Mouse (Mus musculus): ENCODE measurements around the gene C2cd3.

The C2cd3 gene

DNA sequence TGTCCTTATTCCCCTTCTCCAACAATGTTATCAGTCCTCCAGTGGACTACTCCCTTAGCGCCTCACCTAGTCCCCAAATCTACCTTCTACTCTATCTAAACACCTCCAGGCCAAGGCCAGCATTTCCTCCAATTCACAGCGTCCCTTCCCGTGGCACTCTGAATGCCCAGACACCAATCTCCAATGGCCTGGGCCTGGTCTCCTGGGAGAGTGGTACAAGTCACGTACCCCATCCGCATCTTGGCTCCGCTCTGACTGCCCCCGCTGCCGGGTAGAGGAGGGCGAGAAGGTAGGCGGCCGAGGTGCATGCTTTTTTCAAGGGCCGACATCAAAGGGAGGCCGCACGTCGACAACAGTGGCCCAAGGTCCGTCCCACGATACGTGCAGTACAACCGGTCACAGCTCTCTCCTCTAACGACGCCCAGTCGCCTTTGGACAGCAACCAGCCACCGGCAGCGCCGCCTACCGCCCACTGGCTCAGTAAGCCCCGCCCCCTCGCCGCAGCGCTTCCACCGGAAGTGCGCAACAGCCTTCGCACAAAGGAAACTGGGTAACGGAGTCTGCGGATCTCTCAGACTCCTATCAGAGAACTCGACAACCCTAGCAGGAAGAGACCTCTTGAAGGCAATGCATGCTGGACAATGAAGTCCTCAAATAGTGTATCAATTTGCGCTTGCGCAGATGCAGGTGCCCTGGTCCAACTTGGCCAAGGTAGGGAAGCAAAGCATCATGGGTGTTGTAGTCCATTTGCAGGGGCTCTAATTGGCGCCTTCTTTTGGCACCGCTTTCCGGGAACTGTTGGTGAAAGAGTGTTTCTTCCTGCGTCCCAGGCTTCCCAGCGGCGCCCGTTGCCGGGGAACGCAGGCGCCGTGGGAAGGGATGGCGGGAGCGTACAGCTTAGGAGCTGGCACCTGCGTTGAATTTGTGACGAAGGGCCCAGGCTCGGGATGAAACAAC lies at the start of gene C2cd3, which contains the start of gene Ppme1:
C2cd3 (plus strand) TSS at position 739 of the 957 bp plus-strand sequence.
Ppme1 (minus strand) TSS at position 813 of the 957 bp plus-strand sequence.
- in situ Hi-C loops (cut with MboI, MseI), result no loop called here

DNA sequence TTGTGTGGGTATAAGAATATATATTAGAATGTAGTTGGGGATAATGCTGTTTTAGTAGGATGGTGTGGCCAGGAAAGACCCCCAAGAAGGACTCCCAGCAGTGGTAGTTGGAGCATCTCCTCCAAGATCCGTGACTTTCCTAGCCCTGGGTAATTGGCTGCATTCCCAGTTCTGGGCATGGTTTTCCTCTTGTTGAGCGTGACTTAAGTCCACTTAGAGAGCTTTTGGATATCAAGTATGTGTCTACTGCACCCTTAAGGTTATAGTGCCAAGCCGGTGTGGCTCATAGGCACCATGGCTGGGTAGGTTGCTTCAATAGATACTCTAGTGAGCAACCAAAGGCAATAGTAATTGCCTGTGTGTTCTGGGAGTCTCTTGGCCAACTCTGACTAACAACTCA lies 48.3 kb upstream of the C2cd3 start:
- in situ Hi-C loops (cut with MboI, MseI), result no loop called here

DNA sequence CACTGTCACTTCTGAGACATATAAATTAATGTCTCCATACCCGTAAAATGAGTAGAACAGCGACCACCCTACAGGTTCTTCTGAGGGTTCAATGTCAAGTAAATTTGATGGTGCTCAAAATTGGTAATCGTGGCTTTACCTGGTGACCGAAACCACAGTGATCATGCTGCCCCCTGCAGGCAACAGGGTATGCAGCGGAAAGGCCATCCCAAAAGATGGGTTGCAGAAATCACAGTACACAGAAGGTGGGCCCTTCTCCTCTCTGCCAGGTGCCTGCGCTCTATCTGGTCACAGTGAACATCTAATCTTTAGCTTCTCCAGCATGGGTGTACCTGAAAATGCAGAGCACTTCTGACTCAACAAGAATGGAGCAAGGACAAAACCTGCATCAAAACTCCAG lies 46.6 kb upstream of the C2cd3 start:
- in situ Hi-C loops (cut with MboI, MseI), result loop anchor here (5.0 kb wide), 1 partner anchor 48 kb away; no protein-coding TSS in a partner anchor

DNA sequence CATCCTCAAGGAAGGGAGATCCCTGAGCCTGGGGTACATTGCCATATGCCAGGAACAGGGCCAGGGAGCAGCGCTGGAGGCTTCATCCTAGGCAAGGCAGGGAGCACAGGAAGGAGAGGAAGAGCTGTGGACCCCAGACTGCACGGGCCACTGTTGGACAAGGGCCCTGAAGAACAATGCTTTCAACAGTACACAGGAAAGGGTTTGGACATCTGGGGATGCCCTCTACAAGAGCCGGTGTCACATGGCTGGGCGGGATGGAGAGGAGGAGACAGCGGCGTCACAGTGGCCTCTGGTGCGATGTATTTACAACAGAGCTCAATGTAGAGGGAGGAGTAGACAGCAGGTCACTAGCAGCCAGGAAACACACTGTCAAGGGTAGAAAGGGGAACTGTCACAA lies 44.5 kb upstream of the C2cd3 start:
- in situ Hi-C loops (cut with MboI, MseI), result loop anchor here (5.0 kb wide), 1 partner anchor 50 kb away; no protein-coding TSS in a partner anchor

DNA sequence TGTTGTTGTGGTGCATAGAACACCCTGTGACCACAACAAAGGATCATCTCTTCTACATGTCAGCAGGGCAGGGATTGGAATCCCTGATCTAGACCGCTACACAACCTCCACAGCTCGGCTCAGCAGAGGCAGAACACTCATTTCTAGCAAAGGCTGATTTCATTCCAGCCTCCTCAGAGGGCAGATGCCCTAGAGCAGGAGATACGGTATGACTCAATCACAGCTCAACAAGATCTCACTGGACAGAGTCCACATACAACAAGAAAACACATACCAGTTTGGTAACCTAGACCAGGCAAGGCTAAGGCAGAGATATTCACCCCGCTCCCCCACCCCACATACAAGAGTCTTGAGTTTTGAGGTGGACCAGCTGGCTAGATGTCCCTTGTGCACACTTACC lies 43.4 kb upstream of the C2cd3 start:
- in situ Hi-C loops (cut with MboI, MseI), result loop anchor here (5.0 kb wide), 1 partner anchor 51 kb away; no protein-coding TSS in a partner anchor

DNA sequence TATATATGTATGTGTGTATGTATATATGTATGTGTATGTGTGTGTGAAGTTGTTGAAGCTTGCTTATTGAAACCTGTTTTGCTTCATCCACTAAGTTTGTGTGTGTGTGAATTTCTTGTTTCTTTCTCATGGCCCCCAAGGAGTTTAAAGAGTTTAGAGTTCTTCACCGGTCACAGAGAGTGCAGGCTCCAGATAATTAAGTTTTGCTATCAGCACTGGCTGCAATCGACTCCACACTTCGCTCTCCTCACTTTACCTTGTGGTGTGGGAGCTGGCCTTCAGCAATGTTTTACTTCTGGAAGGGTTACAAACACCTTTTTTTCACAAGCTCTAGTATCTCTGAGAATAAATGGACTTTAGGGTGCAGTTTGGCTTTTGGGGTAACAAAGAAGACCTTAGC lies 40.8 kb upstream of the C2cd3 start:
- in situ Hi-C loops (cut with MboI, MseI), result no loop called here

DNA sequence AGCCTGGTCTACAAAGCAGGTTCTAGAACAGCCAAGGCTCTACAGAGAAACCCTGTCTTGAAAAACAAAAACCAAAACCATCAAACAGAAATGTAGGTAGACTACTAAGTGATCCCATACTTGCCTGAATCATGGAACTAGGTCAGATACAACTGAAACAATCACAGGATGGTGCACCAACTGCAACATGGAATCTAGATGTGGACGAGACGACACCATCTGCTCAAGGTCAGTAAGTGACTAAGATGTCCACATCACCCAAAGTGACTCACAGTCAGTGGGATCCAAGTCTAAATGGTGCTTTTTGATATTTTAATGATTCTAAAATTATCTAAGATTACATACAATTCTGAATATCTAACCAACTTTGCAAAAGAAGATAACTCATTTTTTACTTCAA lies 36.1 kb upstream of the C2cd3 start:
- in situ Hi-C loops (cut with MboI, MseI), result no loop called here

DNA sequence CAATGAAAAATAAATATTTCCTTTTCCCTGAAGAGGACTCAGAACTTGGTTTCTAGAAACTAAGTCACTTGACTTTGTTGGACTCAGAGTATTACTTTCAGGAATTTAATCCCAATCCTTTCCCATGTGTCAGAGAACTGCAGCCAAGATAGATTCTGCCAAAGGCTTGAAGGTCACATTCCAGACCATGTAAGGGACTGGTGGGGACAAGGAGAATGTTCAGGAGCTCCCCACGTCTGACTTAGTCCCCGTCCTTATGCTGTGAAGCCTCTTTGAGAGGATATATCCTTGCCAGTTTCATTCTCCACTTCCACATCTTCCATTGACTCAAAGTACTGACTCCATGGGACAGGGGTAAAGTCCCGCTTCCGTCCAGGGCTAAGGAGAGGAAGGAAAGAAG lies 17.0 kb upstream of the C2cd3 start:
- in situ Hi-C loops (cut with MboI, MseI), result no loop called here

DNA sequence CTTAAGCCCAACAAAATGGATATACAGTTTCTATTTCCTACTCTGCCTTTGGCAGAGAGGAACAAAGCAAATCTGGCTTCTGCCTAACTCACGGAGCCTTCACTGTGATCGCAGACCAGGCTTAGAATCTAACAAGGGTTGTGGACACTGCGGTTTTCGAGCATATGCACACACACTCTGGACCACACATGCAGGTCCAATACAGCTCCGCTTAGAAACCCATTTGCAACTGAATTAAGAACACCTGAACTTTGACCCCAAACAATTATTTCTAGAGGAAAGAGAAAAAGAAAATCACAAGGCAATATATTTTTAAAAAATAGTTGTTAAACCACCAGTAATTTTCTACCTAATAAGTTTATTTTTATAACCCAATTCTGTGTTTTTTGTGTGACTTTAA lies 15.7 kb upstream of the C2cd3 start:
- in situ Hi-C loops (cut with MboI, MseI), result no loop called here

DNA sequence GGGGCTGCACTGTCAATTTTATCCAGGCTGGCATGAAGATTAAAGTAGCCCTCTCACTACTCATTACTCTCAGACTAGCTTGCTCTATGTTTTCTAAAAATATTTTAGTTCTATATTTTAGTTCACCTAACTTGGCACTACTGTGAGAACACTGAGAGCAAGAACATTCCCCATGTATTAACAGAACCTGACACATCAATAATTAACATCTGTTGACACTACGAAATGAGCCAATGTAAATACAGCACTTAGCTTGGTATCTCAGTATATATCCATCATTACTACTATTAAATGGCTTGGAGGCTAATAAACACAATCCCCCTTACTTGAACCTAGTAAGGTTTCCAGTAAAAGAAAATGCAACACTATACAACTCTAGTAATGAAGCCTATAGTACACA lies 15.3 kb upstream of the C2cd3 start:
- in situ Hi-C loops (cut with MboI, MseI), result no loop called here

DNA sequence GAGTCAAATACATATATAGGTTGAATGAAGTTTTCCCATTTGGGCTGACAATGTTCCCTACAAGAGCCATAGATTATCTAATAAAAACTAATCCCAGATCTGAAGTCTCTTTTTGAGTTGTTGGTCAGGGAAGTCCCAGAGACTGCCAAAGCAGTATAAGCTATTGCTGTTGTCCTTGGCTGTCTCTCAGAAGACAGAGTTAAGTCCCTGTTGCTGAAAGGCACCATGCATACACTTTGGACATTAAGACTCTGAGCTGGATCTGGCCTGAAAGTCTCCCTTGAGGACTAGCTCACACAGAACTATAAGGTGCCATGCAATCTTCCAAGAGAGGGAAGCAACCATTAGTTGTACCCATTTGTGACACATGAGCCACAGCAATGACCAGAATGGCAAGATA lies 14.2 kb upstream of the C2cd3 start:
- in situ Hi-C loops (cut with MboI, MseI), result no loop called here

DNA sequence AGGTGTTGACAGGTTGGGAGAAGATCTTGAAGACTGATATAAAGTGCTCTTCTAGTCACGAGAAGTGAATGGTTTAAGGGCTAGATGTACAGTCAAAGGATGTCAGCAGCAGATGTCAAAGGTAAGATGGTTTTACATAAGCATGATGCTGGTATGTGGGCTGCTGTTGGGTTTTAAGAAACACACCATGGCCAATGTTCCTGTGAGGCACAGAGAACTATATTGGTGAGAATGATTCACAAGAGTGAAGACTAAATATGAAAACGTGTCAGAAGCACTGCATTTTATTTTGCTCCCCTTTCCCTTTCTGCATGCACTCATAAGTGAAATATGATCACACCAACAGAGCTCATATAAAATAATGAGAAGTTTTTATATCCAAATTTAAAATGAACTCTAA lies 8.9 kb upstream of the C2cd3 start:
- in situ Hi-C loops (cut with MboI, MseI), result no loop called here

DNA sequence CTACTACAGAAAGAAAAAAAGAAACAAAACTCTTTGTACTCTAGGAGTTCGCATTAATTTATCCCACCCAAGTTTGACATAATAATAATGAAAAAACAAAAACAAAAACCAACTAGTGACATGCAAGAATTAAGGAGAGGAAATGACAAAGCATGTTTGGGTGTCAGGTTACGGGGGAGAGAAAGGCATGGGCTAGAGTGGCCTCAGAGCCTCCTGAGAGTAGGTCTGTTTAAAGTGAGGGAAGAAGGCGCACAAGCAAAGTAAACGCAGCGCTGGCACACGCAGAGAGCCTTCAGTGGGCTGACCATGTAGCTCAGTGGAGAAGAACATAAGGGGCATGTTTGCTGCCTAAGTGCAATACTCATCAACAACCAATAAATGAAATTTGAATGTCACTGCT lies 7.1 kb upstream of the C2cd3 start:
- in situ Hi-C loops (cut with MboI, MseI), result no loop called here

DNA sequence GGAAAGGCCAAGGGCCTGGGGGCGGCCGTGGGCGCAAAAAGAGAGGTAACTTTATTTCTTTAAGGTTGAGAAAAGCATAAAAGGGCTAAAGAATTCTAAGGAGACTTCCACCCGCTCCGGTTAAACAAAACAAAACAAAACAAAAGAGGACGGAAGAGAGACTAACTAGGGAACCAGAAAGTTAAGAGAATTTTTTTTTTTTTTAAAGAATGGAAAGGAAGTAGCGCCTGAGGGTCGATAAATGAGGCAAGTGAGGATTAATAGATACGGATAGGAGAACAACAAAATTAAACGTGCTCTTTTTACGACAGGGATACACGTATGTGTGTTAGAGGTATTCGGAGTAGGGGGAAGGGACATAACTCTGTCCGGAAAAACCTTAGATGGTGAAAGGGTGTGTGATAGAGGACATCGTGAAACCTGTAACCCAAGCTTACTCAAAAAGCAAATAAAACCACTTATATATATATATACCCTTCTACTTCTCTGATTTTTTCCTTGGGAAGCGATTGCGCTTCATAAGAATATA lies 483 bp downstream of the C2cd3 start:
- in situ Hi-C loops (cut with MboI, MseI), result no loop called here

DNA sequence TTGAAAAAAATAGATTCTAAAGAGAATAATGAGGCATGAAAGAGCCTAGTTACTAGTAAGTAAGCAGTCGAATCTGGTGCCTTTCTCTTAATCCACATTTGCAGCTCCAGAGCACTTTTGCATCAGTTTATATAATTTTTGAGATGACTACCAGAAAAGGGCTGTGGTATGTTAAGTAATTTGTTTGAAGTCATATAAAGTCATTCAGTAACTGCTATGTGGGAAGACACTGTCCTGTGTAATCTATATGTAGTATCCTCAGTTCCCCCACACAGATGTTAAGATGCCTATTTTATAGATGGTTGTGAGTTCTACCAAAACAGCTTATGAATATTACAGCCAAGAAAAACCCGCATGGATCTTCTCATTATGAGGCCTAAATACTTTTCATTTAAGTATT lies 6.2 kb downstream of the C2cd3 start:
- in situ Hi-C loops (cut with MboI, MseI), result no loop called here

DNA sequence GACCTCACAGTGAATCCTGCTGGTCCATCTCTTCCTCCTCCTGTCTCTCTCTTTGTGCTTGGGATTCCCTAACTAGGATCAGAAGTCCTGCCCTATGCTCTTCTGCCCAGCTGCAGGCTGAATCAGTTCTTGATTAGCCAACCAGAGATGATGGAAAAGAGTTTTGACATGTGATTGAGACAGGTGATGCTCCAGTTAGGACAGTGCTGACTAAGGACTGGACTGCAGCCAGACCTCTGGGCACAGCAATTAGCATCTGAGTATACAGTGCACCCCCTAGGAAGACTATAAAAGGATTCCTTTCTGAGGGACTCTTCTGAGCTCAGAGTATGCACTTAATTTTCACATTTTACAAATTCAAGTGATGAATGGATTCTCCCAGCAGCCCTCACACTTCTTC lies 9.1 kb downstream of the C2cd3 start:
- in situ Hi-C loops (cut with MboI, MseI), result no loop called here

DNA sequence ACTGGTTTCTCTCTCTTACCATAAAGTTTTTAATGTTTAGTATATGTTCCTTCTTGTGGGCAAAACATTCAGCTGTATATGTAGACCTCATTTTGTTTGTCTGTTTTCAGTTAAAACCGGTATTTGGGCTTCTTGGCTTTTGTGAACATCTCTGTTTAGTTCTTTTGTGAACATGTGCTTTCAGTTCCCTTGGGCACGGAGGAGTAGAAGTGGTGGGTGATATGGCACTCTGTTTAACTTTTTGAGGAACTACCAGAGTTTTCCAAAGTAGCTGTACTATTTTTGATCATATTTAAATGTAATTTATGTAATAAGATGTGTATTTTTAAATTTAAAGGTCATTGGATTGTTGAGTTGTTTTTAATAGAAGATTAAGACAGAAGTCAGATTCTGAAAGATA lies 11.2 kb downstream of the C2cd3 start:
- in situ Hi-C loops (cut with MboI, MseI), result no loop called here

DNA sequence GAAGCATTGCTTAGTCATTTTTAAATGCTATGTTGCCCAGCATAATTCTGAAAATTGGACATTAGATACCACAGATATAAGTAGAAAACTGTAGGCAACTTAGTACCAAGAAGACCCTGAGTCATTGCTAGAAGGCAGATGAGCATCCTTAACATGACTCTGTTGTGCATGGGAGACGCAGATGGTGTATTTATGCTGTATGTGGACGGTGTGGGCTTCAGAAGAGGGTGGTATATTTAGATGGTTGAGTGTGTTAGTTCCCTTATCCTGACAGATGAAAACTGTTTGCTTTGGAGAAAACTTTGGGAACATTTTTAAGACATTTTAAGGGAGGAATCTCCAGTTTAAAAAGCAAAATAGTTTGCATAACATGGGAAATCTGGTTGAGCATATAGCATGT lies 16.1 kb downstream of the C2cd3 start:
- in situ Hi-C loops (cut with MboI, MseI), result no loop called here

DNA sequence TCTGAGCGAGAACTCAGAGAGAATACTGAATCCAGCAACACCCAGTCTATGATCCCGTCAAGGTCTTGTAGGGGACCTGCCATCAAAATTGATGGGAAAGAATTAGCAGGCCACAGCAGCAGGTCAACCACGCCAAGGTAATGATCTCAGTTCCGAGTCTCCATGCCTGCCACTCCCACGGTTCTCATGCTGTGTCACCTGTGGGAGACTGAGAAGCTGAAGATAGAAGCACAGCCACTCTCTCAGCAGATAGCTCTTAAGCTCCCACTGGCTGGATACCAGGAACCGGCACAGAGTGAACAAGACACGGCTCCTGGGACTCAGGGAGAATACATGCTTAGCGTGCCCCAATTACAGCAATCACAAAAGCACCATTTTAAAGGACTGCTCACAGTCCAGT lies 18.1 kb downstream of the C2cd3 start:
- in situ Hi-C loops (cut with MboI, MseI), result loop anchor here (10.0 kb wide), 1 partner anchor 705 kb away; no protein-coding TSS in a partner anchor

DNA sequence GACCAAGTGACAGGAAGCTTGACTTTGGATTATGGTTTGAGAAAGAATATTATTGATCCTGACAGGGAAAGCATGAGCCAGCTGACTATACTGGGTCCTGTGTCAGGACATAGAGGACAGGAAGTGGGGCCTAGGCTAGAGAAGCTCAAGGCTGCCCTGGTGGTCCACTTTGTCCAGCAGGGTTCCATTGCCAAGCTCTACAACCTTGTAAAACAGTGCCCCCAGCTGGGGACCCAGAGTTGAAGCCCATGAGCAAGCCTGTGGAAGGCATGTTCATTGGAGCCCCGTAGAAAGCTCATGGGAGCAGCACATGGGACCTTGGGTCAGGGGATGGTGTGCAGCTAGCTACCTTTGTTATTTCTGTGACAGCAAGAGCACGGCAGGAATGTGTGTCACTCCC lies 20.2 kb downstream of the C2cd3 start:
- in situ Hi-C loops (cut with MboI, MseI), result loop anchor here (10.0 kb wide), 1 partner anchor 707 kb away; no protein-coding TSS in a partner anchor

DNA sequence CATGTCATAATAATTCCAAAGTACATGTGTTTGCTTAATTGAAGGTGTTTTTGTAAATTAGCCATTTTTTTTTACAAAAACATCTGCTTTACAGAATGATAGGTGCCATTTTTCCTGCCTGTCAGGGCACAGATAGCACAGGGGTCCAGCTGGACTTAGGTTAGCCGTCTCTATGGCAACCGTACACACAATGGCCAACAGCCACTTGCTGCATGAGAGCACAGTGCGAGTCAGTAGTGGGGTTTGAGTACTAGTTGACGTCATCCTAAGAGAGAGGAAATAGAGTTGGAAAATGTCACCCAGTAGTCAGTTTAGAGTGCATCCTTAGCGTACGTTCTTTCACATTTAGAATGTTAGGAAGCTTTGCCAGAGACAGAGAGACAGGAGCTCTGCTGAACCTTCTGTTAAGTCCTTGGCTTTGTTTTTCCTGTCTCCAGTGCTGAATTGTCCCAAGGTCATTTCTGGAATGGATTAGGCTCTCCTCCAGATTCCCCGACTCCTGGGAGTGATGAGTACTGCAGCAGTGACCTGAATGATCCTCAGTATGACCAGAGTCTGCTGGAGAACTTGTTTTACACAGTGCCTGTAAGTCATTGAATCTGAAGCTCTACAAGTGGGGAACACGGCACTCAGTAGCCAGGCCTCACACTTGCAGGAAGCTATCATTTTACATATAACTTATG lies 27.3 kb downstream of the C2cd3 start:
- in situ Hi-C loops (cut with MboI, MseI), result loop anchor here (10.0 kb wide), 1 partner anchor 715 kb away; no protein-coding TSS in a partner anchor

DNA sequence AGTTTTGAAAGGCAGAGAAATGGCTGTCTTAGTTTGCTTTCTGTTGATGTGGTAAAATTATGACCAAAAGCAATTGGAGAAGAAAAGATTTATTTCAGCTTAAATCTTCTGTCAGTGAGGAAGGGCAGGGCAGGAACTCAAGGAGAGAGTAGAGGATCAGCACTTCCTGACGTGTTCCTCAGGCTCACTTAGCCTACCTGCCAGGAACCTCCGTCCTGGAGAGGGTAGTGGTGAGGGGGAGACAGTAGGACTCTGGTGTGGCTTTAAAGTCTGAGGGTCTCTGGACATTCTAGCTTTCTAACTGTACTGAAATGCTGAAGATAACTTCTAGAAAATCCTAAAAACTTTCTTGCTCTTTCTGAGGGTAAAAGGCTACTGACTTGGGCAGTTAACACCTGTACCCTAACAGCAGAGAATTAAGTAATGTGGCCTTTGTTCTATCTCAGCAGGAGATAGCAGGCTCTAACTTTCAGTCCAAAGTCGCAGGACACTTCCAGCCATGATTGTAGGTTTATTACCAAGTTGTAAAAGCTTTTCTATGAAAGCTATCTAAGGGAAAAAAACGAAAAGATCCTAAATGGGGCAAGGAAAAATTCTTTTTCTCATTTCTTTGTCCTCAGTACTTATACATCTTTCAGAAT lies 29.0 kb downstream of the C2cd3 start:
- in situ Hi-C loops (cut with MboI, MseI), result no loop called here
